Mouse (Mus musculus) ES-E14 (cell line): ENCODE results near the gene Acoxl.

Experiments
- CHD2 ChIP-seq: IDR thresholded peaks from 2 replicates; pipeline ENCODE4 v1.6.1; 2014; ENCODE audit warnings: mild to moderate bottlenecking, low read depth, low read length, inconsistent platforms
- HCFC1 ChIP-seq: IDR thresholded peaks from 2 replicates; pipeline ENCODE4 v1.6.1; 2012; ENCODE audit warnings: low read length, inconsistent platforms, borderline replicate concordance; ENCODE audit not compliant: insufficient read depth
- MAFK ChIP-seq: IDR thresholded peaks from 2 replicates; pipeline ENCODE4 v1.6.1; 2014; ENCODE audit warnings: mild to moderate bottlenecking, low read depth, low read length, inconsistent platforms; ENCODE audit not compliant: insufficient read depth
- ZC3H11A ChIP-seq: IDR thresholded peaks from 2 replicates; pipeline ENCODE4 v1.6.1; 2012; ENCODE audit warnings: low read depth, mild to moderate bottlenecking, inconsistent platforms, low read length, borderline replicate concordance
- ZNF384 ChIP-seq: IDR thresholded peaks from 2 replicates; pipeline ENCODE4 v1.6.1; 2012; ENCODE audit warnings: low read depth, low read length, inconsistent platforms

- TF ChIP-seq ZNF384 (no peak), ZC3H11A (no peak), CHD2 (no peak), HCFC1 (no peak), MAFK (no peak)
Measured at GRCm38 (mm10) chr2:128086301-128086886, 247.7 kb downstream of the Acoxl start.
